Mouse (Mus musculus) gastrocnemius, postnatal 36 days (tissue): ENCODE results near the gene Secisbp2l. TPM values are rescaled to one million over a fixed set of nuclear protein-coding genes. Genes with fewer than 3 reads are reported as not detected.
A peak's percentile ranks its signal among the peaks of the same experiment; 100 is the strongest.

ENCODE experiments used
- DNase-seq, 2 experiments: peaks; one replicate each; pipeline ENCODE4 v3.0.0; 2022
- intact Hi-C: fragments of 180-260 bp; cut with DNase I; formaldehyde crosslinking; loops from one replicate; pipeline ENCODE4 v1.15.1; 2025
- total RNA-seq, 2 experiments: library from RNA; stranded (reverse); gene quantifications; 2 replicates each; pipeline ENCODE4 v1.2.3; 2021

The Secisbp2l gene
- total RNA-seq, 2 experiments from 2014 or later, result 14.2 to 14.9 TPM

GRCm38 (mm10) chr2:125785021-125785420 lies 2.4 kb upstream of the Secisbp2l start:
- intact Hi-C loops, result no loop called here
- no peak for DNase-seq

- no peak for DNase-seq
- intact Hi-C loops, result no loop called here
These were observed 1.7 kb upstream of the Secisbp2l start for GRCm38 (mm10) chr2:125784392-125784791.

GRCm38 (mm10) chr2:125783868-125784267 lies 1.2 kb upstream of the Secisbp2l start:
- DNase-seq, result no peak
- intact Hi-C loops, result no loop called here

GRCm38 (mm10) chr2:125781978-125782718 lies 522 bp downstream of the Secisbp2l start:
- DNase-seq, result no peak
- intact Hi-C loops, result no loop called here

- DNase-seq, result no peak
- intact Hi-C loops, result no loop called here
These were observed 1.7 kb downstream of the Secisbp2l start for GRCm38 (mm10) chr2:125781006-125781405.

GRCm38 (mm10) chr2:125778380-125778779 lies 4.3 kb downstream of the Secisbp2l start:
- no peak for DNase-seq
- intact Hi-C loops, result no loop called here

- DNase-seq, result no peak
- intact Hi-C loops, result no loop called here
These were observed 5.7 kb downstream of the Secisbp2l start for GRCm38 (mm10) chr2:125777018-125777417.

GRCm38 (mm10) chr2:125775661-125776060 lies 7.0 kb downstream of the Secisbp2l start:
- intact Hi-C loops, result no loop called here
- no peak for DNase-seq

- intact Hi-C loops, result no loop called here
- no peak for DNase-seq
These were observed 7.8 kb downstream of the Secisbp2l start for GRCm38 (mm10) chr2:125774846-125775245.

GRCm38 (mm10) chr2:125765029-125765428 lies 17.6 kb downstream of the Secisbp2l start:
- intact Hi-C loops, result no loop called here

GRCm38 (mm10) chr2:125764531-125764930 lies 18.1 kb downstream of the Secisbp2l start:
- DNase-seq, result no peak

More at GRCm38 (mm10) chr2:125765029-125765428, 17.6 kb downstream of the Secisbp2l start:
- DNase-seq, result no peak

GRCm38 (mm10) chr2:125749330-125749729 lies 33.3 kb downstream of the Secisbp2l start:
- intact Hi-C loops, result no loop called here
- DNase-seq, result no peak

More at GRCm38 (mm10) chr2:125764531-125764930, 18.1 kb downstream of the Secisbp2l start:
- intact Hi-C loops, result no loop called here

- intact Hi-C loops, result no loop called here
- no peak for DNase-seq
These were observed 43.3 kb downstream of the Secisbp2l start for GRCm38 (mm10) chr2:125739338-125739737.

- intact Hi-C loops, result no loop called here
- DNase-seq, result no peak
These were observed 44.0 kb downstream of the Secisbp2l start for GRCm38 (mm10) chr2:125738718-125739117.

GRCm38 (mm10) chr2:125736025-125736343 lies 46.7 kb downstream of the Secisbp2l start:
- intact Hi-C loops, result no loop called here

GRCm38 (mm10) chr2:125735333-125736024 lies 47.2 kb downstream of the Secisbp2l start:
- intact Hi-C loops, result no loop called here
- DNase-seq, result no peak

More at GRCm38 (mm10) chr2:125736025-125736343, 46.7 kb downstream of the Secisbp2l start:
- no peak for DNase-seq

- no peak for DNase-seq
- intact Hi-C loops, result no loop called here
These were observed 47.9 kb downstream of the Secisbp2l start for GRCm38 (mm10) chr2:125734741-125735140.

- peak; percentile 92 to 93 for DNase-seq
- intact Hi-C loops, result loop anchor here (2.0 kb wide), 1 partner anchor 71 kb away; no protein-coding TSS in a partner anchor
These were observed 50.7 kb downstream of the Secisbp2l start for GRCm38 (mm10) chr2:125731763-125732560.

- intact Hi-C loops, result loop anchor here (10.0 kb wide), 1 partner anchor 470 kb away; no protein-coding TSS in a partner anchor
- no peak for DNase-seq
These were observed 58.0 kb downstream of the Secisbp2l start for GRCm38 (mm10) chr2:125724546-125725114.

GRCm38 (mm10) chr2:125724086-125724430 lies 58.6 kb downstream of the Secisbp2l start, which contains the start of gene Shc4:
Gene Shc4, minus strand, starts transcription at chr2:125724148.
- DNase-seq, result no peak
- intact Hi-C loops, result loop anchor here (10.0 kb wide), 1 partner anchor 469 kb away; no protein-coding TSS in a partner anchor
